Mouse (Mus musculus): Measurements from ENCODE around the gene Utp20. TPM values are rescaled to one million over a fixed set of nuclear protein-coding genes. Genes with fewer than 3 reads are reported as not detected.

The Utp20 gene
- total RNA-seq, 2 experiments from 2014 or later = 52.6 to 63.5 TPM

DNA sequence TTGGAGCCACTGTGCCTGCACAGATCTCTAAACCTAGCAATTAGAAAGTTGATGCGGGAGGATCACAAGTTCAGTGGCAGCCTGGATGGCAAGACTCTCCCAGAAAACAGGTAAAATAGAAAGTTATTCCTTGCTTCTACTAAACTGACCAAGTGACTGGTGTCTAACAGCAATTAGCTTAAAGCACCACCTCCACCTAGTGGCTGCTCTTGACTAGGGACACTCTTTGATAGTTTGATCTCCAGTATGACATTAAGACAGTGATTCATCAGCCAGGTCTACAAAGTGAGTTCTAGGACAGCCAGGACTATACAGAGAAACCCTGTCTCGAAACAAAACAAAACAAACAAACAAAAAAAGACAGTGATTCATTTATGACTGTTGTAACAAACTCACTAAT, 101.3 kb downstream of the Utp20 start:
- peak; percentile 52; the same call in 1 of the 2 replicates for ATAC-seq (replicated peaks; ENCODE audit: poor library complexity, severe bottlenecking)

DNA sequence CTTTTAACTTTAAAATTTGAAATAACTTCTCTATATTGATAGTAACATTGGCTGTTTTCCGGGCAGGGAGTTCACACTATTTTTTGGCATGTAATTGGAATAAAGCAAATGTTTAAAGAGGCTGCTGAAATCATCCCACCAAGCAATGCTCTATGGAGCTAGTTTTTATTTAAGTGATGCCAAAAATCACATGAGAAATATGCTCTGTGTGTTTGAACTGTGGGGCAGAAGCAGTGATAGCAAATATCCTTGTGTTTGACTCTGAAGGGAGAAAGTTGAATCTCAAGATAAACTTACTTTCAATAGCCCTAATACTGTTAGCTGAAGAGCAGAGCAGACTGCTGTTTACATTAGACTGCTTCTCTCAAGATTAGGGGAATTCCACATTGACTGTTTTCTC, 107.0 kb downstream of the Utp20 start:
- no peak for ATAC-seq (replicated peaks; ENCODE audit: poor library complexity, severe bottlenecking)

DNA sequence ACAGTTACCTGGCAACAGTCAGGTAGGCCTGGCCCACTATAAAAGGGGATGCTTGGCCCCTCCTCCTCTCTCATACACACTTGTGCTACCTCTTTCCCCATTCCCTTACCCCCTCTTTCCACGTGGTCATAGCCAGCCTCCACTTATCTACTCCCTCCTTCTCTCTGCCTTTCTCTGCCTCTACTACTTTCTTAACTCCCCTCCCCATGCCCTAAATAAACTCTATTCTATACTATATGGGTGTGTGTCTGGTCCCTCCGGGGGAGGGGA, 108.9 kb downstream of the Utp20 start:
- no peak for ATAC-seq (replicated peaks; ENCODE audit: poor library complexity, severe bottlenecking)

DNA sequence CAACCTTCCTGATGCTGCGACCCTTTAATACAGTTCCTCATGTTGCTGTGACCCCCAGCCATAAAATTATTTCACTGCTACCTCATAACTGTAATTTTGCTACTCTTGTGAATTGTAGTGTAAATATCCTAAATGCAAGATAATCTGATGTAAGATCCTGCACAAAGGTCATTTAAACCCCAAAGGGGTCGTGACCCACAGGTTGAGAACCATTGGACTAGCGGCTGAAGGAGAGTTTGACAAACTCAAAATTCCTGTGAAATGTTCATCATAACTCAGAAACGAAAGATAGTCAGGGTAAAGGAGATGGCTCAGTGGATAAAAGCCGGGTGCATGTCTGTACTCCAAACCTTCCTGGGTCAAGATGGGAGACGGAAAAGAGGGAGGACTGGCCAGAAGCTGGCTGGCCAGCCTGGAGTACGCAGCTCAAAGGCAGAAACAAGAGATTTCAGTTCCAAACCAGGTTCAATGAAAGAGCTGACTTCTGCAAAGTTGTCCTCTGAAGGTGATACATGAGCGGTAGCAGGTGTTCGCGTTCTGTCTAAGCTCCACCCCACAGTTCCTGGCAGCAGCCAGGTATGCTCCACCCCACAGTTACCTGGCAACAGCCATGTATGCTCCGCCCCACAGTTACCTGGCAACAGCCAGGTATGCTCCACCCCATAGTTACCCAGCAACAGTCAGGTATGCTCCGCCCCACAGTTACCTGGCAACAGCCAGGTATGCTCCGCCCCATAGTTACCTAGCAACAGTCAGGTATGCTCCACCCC, 109.4 kb downstream of the Utp20 start:
- no peak for ATAC-seq (replicated peaks; ENCODE audit: poor library complexity, severe bottlenecking)

DNA sequence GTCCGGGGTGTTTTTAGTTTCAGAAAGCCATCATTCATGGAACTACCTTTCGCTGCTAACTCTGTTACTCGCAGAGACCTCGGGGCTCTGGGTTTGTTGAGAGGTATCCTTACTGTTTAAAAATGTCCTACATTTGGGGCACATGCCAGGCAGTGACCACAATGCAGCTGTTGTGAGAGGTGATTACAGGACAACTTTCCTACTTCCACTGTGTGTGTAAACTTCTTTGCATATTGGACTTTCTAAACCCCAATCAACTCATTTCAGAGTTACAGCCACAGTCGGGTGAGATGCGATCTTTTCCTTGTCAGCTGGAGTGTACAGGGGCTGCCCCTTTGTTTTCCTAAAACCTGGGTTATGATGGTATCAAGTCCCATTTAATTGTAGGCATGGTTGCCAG, 111.0 kb downstream of the Utp20 start:
- ATAC-seq (replicated peaks; ENCODE audit: poor library complexity, severe bottlenecking) = no peak

DNA sequence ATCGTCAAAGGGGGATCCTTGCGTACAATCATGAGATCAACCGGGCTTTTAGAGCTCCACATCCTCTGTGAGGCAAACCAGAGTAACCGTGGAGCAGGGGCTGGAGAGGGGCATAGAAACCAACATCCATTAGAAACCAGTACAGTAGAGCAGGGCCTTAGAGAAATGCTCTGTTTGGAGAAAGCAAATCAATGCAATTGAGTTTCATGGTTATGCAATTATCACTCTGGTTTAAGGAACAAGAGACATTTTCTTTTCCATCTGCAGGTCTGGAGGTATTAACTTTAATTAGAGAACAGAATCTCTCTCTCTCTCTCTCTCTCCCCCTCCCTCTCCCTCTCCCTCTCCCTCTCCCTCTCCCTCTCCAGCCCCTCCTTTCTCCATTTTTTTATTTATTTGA, 111.9 kb downstream of the Utp20 start:
- peak; percentile 64 for ATAC-seq (replicated peaks; ENCODE audit: poor library complexity, severe bottlenecking)

DNA sequence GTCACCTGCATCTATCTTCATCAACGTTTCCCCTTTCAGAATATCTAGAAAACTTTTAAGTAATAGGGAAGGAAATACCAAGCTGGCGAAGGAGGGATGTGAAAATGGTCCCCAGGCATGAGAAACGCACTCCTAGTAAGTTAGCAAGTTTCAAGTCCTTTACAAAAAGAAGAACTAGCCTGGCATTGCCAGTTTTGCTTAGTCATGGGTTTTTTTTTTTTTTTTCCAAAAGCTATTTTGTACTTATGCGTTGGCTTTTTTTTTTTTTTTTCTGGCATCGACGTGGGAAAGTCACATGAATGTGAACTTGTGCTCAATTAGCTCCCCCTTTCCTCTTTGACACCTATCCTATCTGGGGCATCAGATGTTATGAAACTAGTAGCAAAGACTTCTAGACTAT, 114.2 kb downstream of the Utp20 start:
- peak; percentile 73 for ATAC-seq (replicated peaks; ENCODE audit: poor library complexity, severe bottlenecking)

DNA sequence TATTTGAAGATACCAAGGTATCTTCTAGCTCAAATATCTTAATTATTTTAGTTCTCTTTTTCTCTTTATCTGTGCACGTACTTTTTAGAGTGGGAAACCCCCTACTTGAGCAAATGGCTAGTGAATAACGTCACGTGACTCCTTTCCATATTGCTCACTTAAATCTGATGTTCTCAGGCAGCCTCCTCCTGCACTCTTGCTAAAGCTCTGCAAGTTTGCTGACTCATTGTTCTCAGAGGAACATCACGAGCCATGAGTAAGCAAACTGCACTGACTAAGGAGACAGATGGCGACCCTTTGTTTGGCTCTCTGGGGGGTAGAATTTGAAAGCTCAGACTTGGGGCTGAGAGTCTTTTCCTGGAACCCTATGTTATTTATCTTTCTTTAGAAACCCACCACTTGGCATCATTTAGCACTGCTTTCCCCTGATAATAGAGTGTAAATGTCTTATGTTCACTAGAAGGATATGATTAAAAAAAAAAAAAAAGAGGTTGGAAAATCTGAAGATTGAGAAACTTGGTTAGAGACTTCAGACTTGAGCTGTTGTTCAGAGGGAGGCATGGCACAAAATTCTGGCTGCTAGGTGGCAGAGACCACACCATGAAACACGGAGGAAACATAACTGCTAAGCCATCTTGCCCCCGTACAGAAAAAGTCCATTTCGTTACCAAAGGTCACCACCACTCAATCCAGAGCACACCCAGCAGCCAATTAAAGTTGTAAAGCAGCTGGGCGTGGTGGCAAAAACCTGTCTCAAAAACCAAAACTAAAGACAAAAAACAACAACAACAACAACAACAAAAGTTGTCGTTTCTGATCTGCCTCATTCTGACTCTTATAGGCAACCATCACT, 117.7 kb downstream of the Utp20 start:
- ATAC-seq (replicated peaks; ENCODE audit: poor library complexity, severe bottlenecking) = peak; percentile 87

DNA sequence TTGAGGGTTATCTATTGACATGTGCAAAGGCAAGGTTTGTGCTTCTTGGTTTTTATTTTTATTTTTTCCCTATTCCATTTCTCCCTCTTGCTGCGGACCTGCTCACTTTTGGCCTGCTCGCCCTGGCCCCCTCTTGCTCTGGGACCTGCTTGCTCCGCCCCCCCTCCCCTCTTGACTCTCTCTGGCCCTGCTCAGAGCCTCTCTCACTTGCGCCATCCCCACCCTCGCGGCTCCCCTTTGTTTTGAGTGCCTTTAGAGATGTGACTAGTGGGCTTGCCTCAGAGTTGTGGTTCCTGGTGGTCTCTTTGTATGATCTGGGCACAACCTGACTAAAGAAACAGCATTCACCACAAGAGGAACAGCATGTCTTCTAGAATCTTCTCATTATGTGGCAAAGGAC, 125.7 kb downstream of the Utp20 start:
- no peak; the same call in 1 of the 2 replicates for ATAC-seq (replicated peaks; ENCODE audit: poor library complexity, severe bottlenecking)

Other genes starting within 250 kb of the Utp20 start
- gene Mybpc1, start 221.7 kb downstream of the Utp20 start, total RNA-seq (2014; fragmentation: Nextera tagmentation) = not detected in 2 replicates
- not detected in 2 replicates for gene Mybpc1, start 221.7 kb downstream of the Utp20 start, total RNA-seq (2017)
- gene Spic, start 141.8 kb downstream of the Utp20 start, total RNA-seq (2014; fragmentation: Nextera tagmentation) = 1.9 TPM in 1 of 2 replicates, not detected in the other
- 3.1 TPM in 1 of 2 replicates, not detected in the other for gene Spic, start 141.8 kb downstream of the Utp20 start, total RNA-seq (2017)
- 82.8 and 86.9 TPM in 2 replicates for gene Arl1, start 95.9 kb downstream of the Utp20 start, total RNA-seq (2014; fragmentation: Nextera tagmentation)
- 105 and 108 TPM in 2 replicates for gene Arl1, start 95.9 kb downstream of the Utp20 start, total RNA-seq (2017)
- not detected in 2 replicates for gene Slc5a8, start 59.2 kb upstream of the Utp20 start, total RNA-seq (2014; fragmentation: Nextera tagmentation)
- gene Slc5a8, start 59.2 kb upstream of the Utp20 start, total RNA-seq (2017) = not detected in 2 replicates

Data from granulocyte monocyte progenitor cell, adult 5-6 weeks (primary cell).